Mouse (Mus musculus) embryonic facial prominence, embryonic 13.5 days (tissue): ENCODE results near the gene Nrap. TPM values are rescaled to one million over a fixed set of nuclear protein-coding genes. Genes with fewer than 3 reads are reported as not detected.
A peak's percentile ranks its signal among the peaks of the same experiment; 100 is the strongest.

ENCODE experiments used
- ATAC-seq: fragments of 200-750 bp; cut with Nextera tagmentation; 2 replicates; pipeline ENCODE4 v1.8.0; 2017; ENCODE audit warnings: low read depth; ENCODE audit not compliant: insufficient number of reproducible peaks, insufficient read depth, low FRiP score, low TSS enrichment
- H3K27ac ChIP-seq: fragments of 300-500 bp; sonication (generic); 2 replicates; pipeline ENCODE4 v1.5.1; 2015; ENCODE audit warnings: moderate library complexity, mild to moderate bottlenecking, inconsistent platforms
- H3K27me3 ChIP-seq: fragments of 300-500 bp; sonication (generic); 2 replicates; pipeline ENCODE4 v1.6.1; 2015; ENCODE audit warnings: mild to moderate bottlenecking, inconsistent platforms
- H3K36me3 ChIP-seq: fragments of 300-500 bp; sonication (generic); 2 replicates; pipeline ENCODE4 v1.6.1; 2015; ENCODE audit warnings: mild to moderate bottlenecking, inconsistent platforms
- H3K4me1 ChIP-seq: fragments of 300-500 bp; sonication (generic); 2 replicates; pipeline ENCODE4 v1.6.1; 2015; ENCODE audit warnings: inconsistent platforms
- H3K4me2 ChIP-seq: fragments of 300-500 bp; sonication (generic); 2 replicates; pipeline ENCODE4 v1.6.1; 2015; ENCODE audit warnings: moderate library complexity, mild to moderate bottlenecking, inconsistent platforms
- H3K4me3 ChIP-seq: fragments of 300-500 bp; sonication (generic); 2 replicates; pipeline ENCODE4 v1.5.1; 2015; ENCODE audit warnings: mild to moderate bottlenecking, inconsistent platforms
- H3K9ac ChIP-seq: fragments of 300-500 bp; sonication (generic); 2 replicates; pipeline ENCODE4 v1.6.1; 2015; ENCODE audit warnings: mild to moderate bottlenecking, inconsistent platforms
- H3K9me3 ChIP-seq: fragments of 300-500 bp; sonication (generic); 2 replicates; pipeline ENCODE4 v1.6.1; 2016; ENCODE audit warnings: inconsistent platforms
- WGBS: fragments of 180-500 bp; shearing (Covaris S2); methylation state at CpG from one replicate; pipeline ENCODE4 v1.1.7; 2015; ENCODE audit warnings: mixed read lengths; 5-methylcytosine and 5-hydroxymethylcytosine counted together
- polyA plus RNA-seq: library from polyadenylated mRNA; unstranded; fragments of >200 nt; fragmentation: Nextera tagmentation; extraction: Ambion mirVana; gene quantifications from 2 replicates; pipeline ENCODE4 v1.2.1, GENCODE M21; 2015

Nrap gene
- polyA plus RNA-seq, 1 experiment from 2014 or later: 0.10 TPM

DNA sequence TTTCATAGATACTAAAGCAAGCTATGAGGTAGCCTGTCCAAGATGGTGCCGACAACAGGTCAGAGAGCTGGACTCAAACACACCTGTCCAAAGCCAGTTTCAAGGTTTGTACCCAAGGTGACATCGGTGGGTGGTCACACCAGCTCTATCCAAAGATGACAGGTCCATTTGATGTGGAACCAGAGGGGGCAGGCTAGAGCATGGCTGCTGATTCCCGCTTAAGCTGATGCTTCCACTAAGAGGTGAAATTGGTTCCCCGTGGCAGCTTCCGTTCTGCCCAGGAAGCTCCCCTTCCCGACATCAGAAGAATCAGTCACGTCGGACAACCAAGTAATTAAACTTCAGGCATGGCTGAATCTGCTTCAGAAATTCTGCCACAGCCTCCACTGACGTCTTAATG, 97.5 kb downstream of the Nrap start:
- no peak overlapping the region for H3K9ac ChIP-seq
- H3K36me3 ChIP-seq: no peaks in the 10 kb centered on the region
- no peaks in the 10 kb centered on the region for H3K9me3 ChIP-seq
- no peak; the same call in 1 of the 2 replicates for ATAC-seq
- peaks cover 18% of the 10 kb centered on the region; the same call in 1 of the 2 replicates for H3K27me3 ChIP-seq
- H3K4me1 ChIP-seq: peaks cover 49% of the 10 kb centered on the region
- peak overlapping the region; percentile 48; the same call in 1 of the 2 replicates for H3K27ac ChIP-seq
- H3K4me2 ChIP-seq: no peak overlapping the region
- 68% methylated on average over 9 of the region's 9 CpGs for WGBS
- no peak overlapping the region for H3K4me3 ChIP-seq

DNA sequence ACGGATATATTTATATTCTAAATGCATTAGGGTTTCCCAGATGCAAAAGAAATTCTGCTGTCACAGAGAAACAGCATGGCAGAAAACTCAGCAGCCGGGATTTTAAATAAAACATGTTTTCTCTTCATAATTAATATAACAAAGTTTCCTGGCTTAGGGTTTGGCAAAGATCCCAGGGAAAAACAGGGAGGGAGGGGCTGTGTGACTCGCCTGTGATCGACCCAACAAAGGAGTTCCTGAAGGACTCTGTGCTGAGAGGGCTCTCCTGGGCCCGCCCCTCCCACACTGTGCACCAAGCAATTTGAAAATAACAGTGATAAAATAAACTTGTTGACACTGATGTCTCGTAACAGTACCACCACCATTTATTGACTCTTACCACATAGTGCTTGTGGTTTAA, 97.9 kb downstream of the Nrap start:
- Histone ChIP-seq H3K4me2 (no peak overlapping the region), H3K4me3 (no peak overlapping the region), H3K27me3 (peaks cover 17% of the 10 kb centered on the region; the same call in 1 of the 2 replicates), H3K9me3 (no peaks in the 10 kb centered on the region), H3K27ac (peak overlapping the region; percentile 62), H3K4me1 (peaks cover 49% of the 10 kb centered on the region), H3K9ac (no peak overlapping the region), H3K36me3 (no peaks in the 10 kb centered on the region)
- WGBS: 31% methylated on average over 6 of the region's 6 CpGs
- no peak; the same call in 1 of the 2 replicates for ATAC-seq

DNA sequence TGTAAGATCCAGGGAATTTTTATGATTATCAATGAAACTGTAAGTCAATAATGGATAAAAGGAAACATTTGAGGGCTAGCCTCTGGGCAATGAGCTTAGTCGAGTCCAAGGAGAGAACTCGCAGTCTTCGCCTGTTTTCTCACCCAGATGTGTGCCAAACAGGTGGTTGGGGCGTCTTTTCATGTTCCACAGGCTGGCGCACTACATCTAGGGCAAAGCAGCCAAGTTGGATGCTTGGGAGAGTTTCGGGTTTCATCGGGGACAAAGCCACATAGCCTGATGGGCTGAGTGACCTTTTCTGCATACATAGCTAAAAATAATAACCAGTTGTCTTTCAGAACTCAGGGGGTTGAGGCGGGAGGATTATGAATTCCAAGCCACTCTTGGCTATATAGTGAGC, 100.2 kb downstream of the Nrap start:
- H3K9me3 ChIP-seq: no peaks in the 10 kb centered on the region
- peaks cover 6% of the 10 kb centered on the region; the same call in 1 of the 2 replicates for H3K27me3 ChIP-seq
- no peak overlapping the region for H3K4me3 ChIP-seq
- H3K36me3 ChIP-seq: no peaks in the 10 kb centered on the region
- WGBS: 82% methylated on average over 8 of the region's 8 CpGs
- H3K9ac ChIP-seq: no peak overlapping the region
- H3K27ac ChIP-seq: no peak overlapping the region
- no peak for ATAC-seq
- no peak overlapping the region for H3K4me2 ChIP-seq
- H3K4me1 ChIP-seq: peaks cover 53% of the 10 kb centered on the region

DNA sequence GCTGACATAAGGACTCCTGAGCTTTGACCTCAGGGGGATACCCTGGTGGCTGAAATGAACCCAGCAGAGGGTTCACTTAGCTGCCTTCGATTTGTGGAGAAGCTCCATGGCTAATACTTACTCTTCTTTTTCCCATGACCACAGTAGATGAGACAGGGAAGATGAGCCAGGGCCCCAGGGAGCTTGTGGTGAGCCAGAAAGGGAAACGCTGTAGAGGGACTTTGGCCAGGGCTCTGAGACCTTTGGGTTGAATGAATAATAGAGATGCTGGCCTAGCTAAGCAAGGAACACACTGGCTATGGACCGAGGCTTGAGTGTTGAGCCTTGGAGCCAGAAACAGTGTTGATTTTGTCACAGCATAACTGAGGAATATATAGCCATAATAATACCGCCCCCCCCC, 101.4 kb downstream of the Nrap start:
- Histone ChIP-seq H3K4me1 (peaks cover 50% of the 10 kb centered on the region), H3K4me2 (no peak overlapping the region), H3K36me3 (no peaks in the 10 kb centered on the region), H3K27ac (no peak overlapping the region; the same call in 1 of the 2 replicates), H3K4me3 (no peak overlapping the region), H3K9me3 (no peaks in the 10 kb centered on the region), H3K9ac (no peak overlapping the region), H3K27me3 (peaks cover 3% of the 10 kb centered on the region; the same call in 1 of the 2 replicates)
- ATAC-seq: no peak
- WGBS: 84% methylated on average over 4 of the region's 4 CpGs

DNA sequence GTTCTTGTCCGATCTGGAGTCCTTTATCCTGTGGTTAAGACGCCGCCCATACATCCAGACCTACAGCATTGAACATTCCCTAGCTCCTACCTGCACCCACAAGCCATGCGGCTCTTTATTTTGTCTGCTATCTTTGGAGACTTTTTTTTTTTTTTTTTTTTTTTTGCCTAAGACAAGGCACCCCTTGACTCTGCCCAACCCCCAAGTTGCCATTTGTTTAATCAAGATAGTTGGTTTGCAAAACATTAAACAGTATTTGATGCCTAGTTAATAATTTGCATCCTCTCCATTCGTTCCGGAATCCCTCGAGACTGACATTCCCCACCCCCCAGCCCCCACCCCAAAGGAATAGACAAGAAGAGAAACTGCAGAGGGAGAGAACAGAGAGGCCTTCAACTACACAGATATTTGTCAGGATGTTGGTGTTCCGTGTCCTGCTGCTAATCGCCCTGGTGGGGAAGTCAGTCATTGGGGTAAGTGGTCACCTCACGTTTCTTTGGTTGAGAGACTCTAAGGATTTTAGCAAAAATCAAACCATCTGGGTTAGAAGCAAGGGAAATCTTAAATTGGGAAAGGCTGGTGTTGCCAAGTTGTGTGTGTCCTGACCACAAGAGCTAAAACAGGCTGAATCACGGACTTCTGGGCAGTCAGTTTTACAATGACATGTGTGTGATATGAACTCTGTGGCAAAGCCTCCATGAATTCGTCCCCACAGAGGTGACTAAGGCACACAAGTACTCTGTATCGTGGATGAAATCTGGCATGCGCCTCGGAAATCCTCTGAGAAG, 102.1 kb downstream of the Nrap start:
- Histone ChIP-seq H3K36me3 (no peaks in the 10 kb centered on the region), H3K9ac (no peak overlapping the region), H3K27ac (no peak overlapping the region), H3K27me3 (peaks cover 3% of the 10 kb centered on the region; the same call in 1 of the 2 replicates), H3K4me3 (no peak overlapping the region), H3K4me1 (peaks cover 49% of the 10 kb centered on the region), H3K9me3 (no peaks in the 10 kb centered on the region), H3K4me2 (no peak overlapping the region)
- ATAC-seq: no peak
- 69% methylated on average over 15 of the region's 15 CpGs for WGBS

DNA sequence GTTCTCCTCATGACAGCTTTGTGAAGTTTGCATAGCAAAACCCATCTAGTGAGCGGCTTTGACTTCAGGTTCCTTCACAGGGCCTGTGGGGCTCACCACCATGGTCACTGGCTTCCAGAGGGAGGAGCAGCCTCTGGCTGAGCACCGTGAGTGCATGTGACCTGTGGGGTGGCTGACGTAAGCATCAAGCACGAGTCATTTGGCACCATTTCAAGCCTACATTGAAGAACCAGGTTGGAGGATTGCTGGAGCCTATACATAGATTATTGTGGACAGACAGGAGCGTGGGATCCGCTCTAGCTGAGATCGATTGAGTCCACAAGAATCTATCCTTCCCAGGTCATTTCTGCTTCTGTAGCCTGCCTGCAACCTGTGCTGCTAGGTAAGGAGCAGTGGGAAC, 103.0 kb downstream of the Nrap start, which contains the start of gene Habp2:
TSS of gene Habp2 (plus strand) at position 272 of the 400 bp plus-strand sequence.
- H3K4me1 ChIP-seq: peaks cover 40% of the 10 kb centered on the region
- 86% methylated on average over 7 of the region's 7 CpGs for WGBS
- no peak for ATAC-seq
- H3K9ac ChIP-seq: no peak within 1 kb of the TSS
- no peak within 1 kb of the TSS for H3K4me3 ChIP-seq
- H3K36me3 ChIP-seq: no peaks in the 10 kb centered on the region
- peaks cover 3% of the 10 kb centered on the region; the same call in 1 of the 2 replicates for H3K27me3 ChIP-seq
- H3K4me2 ChIP-seq: no peak within 1 kb of the TSS
- no peak within 1 kb of the TSS for H3K27ac ChIP-seq
- H3K9me3 ChIP-seq: no peaks in the 10 kb centered on the region

DNA sequence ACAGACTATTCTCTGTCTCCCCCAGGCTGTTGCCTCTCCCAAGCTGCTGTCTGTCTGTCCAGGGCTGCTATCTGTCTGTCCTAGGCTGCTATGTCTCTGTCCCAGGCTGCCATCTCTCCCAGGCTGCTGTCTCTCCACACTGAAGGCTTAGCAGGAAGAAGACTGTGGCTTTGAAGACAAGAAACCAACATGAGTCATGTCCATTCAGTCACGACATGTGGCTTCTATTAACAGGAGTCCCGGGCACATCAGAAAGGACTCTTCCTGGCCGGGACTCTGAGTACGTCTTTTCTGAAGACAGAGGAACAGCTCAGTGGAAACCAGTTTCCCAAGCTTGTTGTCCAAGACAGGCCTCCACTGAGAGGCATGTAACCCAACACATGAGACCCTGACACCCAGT, 104.6 kb downstream of the Nrap start:
- Histone ChIP-seq H3K4me1 (peaks cover 25% of the 10 kb centered on the region), H3K27me3 (no peaks in the 10 kb centered on the region), H3K4me3 (no peak overlapping the region), H3K4me2 (no peak overlapping the region), H3K36me3 (no peaks in the 10 kb centered on the region), H3K9ac (no peak overlapping the region), H3K27ac (no peak overlapping the region), H3K9me3 (no peaks in the 10 kb centered on the region)
- WGBS: 24% methylated on average over 4 of the region's 4 CpGs
- no peak for ATAC-seq

DNA sequence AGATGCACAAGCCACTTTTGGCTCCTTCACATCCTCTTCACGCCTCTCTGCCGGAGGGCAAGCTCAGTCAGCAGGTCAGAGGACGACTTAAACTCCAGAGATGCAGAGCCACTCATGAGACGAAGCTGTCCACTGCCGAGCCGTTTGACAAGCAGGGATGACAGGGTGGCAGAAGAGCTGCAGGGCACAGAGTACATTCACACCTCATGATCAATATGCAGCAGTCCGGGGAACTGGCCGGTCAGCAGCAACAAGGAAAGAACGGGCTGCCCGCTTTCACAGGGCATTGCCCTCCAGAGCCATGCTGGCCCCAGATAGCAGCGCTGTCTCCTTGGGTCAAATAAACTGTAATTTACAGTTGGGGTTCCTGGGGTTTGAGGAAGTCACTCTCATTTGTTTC, 111.5 kb downstream of the Nrap start:
- Histone ChIP-seq H3K4me3 (no peak overlapping the region), H3K4me2 (no peak overlapping the region), H3K9ac (no peak overlapping the region), H3K27me3 (no peaks in the 10 kb centered on the region), H3K36me3 (no peaks in the 10 kb centered on the region), H3K9me3 (no peaks in the 10 kb centered on the region), H3K27ac (no peak overlapping the region), H3K4me1 (no peaks in the 10 kb centered on the region)
- ATAC-seq: no peak
- 83% methylated on average over 11 of the region's 11 CpGs for WGBS

DNA sequence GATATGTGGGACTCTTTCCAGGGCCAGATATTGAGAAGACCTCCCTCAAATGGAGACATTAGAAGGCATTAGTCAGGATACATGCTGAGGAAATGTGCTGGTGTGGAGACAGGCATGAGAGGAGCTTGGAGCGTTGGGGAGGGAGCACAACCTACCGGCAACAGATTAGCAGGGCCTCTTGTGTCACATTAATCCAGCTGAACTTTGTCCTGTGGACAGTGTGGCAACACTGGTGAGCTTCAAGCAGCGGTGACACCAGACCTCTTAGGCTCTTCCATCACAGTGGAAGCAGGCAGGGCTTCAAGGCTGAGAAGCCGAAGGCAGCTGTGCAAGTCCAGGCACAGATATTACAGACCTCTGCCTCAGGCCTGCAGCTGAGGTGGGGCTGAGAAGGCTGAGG, 111.9 kb downstream of the Nrap start:
- WGBS: 73% methylated on average over 4 of the region's 4 CpGs
- Histone ChIP-seq H3K4me1 (no peaks in the 10 kb centered on the region), H3K9me3 (no peaks in the 10 kb centered on the region), H3K4me3 (no peak overlapping the region), H3K36me3 (no peaks in the 10 kb centered on the region), H3K4me2 (no peak overlapping the region), H3K9ac (no peak overlapping the region), H3K27ac (no peak overlapping the region), H3K27me3 (no peaks in the 10 kb centered on the region)
- ATAC-seq: no peak

DNA sequence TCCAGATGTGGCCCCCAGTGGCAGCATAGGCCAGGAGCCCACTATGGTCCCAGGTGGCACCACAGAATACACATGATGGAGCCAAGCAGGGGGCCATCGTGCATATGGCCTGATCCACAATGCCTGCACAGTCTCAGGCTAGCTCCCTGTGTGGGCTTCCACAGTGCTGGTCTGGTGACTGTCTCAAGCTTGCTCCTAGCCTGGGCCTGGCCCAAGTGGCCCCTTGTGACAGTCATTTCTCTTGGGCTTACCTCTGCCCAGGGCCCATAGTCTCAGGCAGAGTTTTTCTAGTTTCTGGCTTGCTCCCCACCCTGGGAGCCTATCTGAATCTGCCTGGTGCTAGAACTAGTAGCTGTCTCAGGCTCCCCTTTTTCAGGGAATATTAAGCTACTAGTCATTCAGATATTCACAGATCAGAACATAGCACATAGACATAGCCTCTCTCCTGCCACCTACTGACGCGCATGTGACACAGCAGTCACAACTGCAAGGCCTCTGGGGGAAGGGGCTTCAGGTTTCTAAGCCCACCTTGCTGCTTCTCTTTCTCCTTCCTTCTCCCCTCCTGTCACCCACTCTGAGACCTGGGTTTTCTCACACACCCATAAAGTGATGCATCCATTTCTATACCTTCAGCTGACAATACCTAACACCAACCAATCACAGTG, 112.6 kb downstream of the Nrap start:
- H3K27ac ChIP-seq: no peak overlapping the region
- 0 out of 2 replicates have a peak, but pooled peaks cover 2% of the 10 kb centered on the region for H3K4me1 ChIP-seq
- no peak for ATAC-seq
- H3K4me2 ChIP-seq: no peak overlapping the region
- no peaks in the 10 kb centered on the region for H3K27me3 ChIP-seq
- no peak overlapping the region for H3K4me3 ChIP-seq
- H3K9me3 ChIP-seq: no peaks in the 10 kb centered on the region
- H3K36me3 ChIP-seq: no peaks in the 10 kb centered on the region
- H3K9ac ChIP-seq: no peak overlapping the region
- WGBS: 47% methylated on average over 3 of the region's 3 CpGs

DNA sequence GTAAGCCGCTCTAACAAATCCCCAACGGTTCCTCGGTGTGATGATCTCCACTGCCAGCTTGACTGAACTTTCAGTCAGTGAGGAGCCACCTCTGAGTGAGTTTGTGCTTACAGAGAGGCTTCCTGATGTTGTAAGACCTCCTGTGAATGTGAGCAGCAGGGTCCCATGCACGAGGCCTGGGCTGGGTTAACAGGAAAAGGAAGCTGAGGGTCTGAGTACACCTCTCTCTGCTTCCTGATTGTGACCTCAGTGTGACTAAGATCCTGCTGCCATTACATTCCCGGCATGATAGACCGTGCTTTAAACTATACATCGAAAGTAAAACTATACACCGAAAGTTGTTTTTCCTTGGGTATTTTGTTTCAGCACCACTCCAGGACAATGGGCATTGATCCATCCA, 117.8 kb downstream of the Nrap start:
- Histone ChIP-seq H3K36me3 (no peaks in the 10 kb centered on the region), H3K4me2 (no peak overlapping the region), H3K9me3 (no peaks in the 10 kb centered on the region), H3K4me1 (0 out of 2 replicates have a peak, but pooled peaks cover 2% of the 10 kb centered on the region), H3K4me3 (no peak overlapping the region), H3K9ac (no peak overlapping the region), H3K27me3 (no peaks in the 10 kb centered on the region), H3K27ac (no peak overlapping the region)
- no peak for ATAC-seq
- WGBS: 79% methylated on average over 8 of the region's 8 CpGs
